Mouse (Mus musculus) thymus, postnatal 10 days (tissue): ENCODE results near the gene Mxra7.
"Not testable (repeated sequence)": the region's sequence is repeated elsewhere in the genome, so short reads cannot be mapped to it uniquely, and the experiment has no call there.

Experiments
- DNase-seq, 2 experiments: peaks; one replicate each; pipeline ENCODE4 v3.0.0; 2021; ENCODE audit warnings: low spot score in 2 of 2

The Mxra7 gene

GRCm38 (mm10) chr11:116847187-116848085 is 19.6 kb upstream of the Mxra7 start:
- DNase-seq, result no peak

GRCm38 (mm10) chr11:116846593-116847181 is 18.8 kb upstream of the Mxra7 start:
- no peak for DNase-seq

- DNase-seq, result peak; percentile 92 to 95
These were observed 15.7 kb upstream of the Mxra7 start, which contains the start of the genes Mettl23 and Jmjd6 for GRCm38 (mm10) chr11:116843261-116844233. TSS of gene Mettl23 (plus strand) at chr11:116843278. TSS of gene Jmjd6 (minus strand) at chr11:116843449.

- DNase-seq, result peak; percentile 59 to 64
These were observed 14.8 kb upstream of the Mxra7 start for GRCm38 (mm10) chr11:116842531-116843260.

- no peak for DNase-seq
These were observed 12.9 kb upstream of the Mxra7 start for GRCm38 (mm10) chr11:116840748-116841147.

- no peak for DNase-seq
These were observed 11.8 kb upstream of the Mxra7 start for GRCm38 (mm10) chr11:116839601-116840000.

- DNase-seq, result no peak
These were observed 11.1 kb upstream of the Mxra7 start for GRCm38 (mm10) chr11:116838936-116839335.

- no peak for DNase-seq
These were observed 9.6 kb upstream of the Mxra7 start for GRCm38 (mm10) chr11:116837441-116837840.

- no peak for DNase-seq
These were observed 8.4 kb upstream of the Mxra7 start for GRCm38 (mm10) chr11:116836283-116836682.

- DNase-seq, result no peak
These were observed 7.1 kb upstream of the Mxra7 start for GRCm38 (mm10) chr11:116834954-116835353.

GRCm38 (mm10) chr11:116832172-116832685 is 4.4 kb upstream of the Mxra7 start:
- no peak for DNase-seq

- DNase-seq, result no peak
These were observed 1.0 kb downstream of the Mxra7 start for GRCm38 (mm10) chr11:116826550-116827504.

- no peak for DNase-seq
These were observed 2.6 kb downstream of the Mxra7 start for GRCm38 (mm10) chr11:116825230-116825629.

- not testable (repeated sequence) for DNase-seq
These were observed 4.0 kb downstream of the Mxra7 start for GRCm38 (mm10) chr11:116823885-116824284.

- DNase-seq, result no peak
These were observed 4.6 kb downstream of the Mxra7 start for GRCm38 (mm10) chr11:116823255-116823654.

GRCm38 (mm10) chr11:116822626-116823025 is 5.2 kb downstream of the Mxra7 start:
- DNase-seq, result no peak

GRCm38 (mm10) chr11:116822215-116822614 is 5.6 kb downstream of the Mxra7 start:
- no peak for DNase-seq

GRCm38 (mm10) chr11:116821057-116821940 is 6.5 kb downstream of the Mxra7 start:
- DNase-seq, result no peak
